Mouse (Mus musculus): Measurements from ENCODE around the gene Krt80. TPM values are rescaled to one million over a fixed set of nuclear protein-coding genes. Genes with fewer than 3 reads are reported as not detected.

The Krt80 gene
- polyA plus RNA-seq, 1 experiment from 2014 or later, result 2.0 TPM

DNA sequence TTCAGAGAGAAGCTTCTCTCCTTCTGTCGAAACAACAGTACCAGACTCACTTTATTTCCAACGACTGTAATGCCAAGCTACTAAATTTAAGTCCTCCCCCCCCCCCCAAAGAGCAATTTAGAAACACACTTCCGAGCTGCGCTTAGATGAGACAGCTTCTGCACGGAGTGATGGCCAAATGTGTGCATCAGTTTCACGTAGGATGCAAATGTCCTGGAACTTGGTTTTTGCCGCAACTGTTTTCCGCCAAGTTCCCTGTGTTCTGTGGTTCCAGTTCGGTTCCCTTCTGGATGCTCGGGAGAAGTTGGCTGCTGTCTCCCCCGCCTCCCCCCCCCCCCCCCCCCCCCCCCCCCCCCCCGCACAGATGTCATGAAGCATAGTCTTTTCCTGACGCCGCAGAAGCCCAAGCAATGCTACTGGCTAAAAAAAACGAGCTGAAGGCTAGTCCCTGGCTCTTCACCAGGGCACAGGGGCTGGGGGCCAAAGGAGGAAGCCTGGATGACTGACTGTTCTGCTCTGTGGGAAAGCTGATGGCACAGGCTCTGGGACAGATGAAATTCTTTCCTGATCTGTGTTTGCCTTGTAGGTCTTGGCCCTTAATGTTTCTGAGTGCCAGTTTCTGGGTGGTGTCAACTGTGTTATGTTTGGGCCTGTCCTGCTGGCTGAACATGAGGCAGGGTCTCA lies 58.7 kb downstream of the Krt80 start:
- Histone ChIP-seq H3K27me3 (no peaks in the 10 kb centered on the region), H3K4me3 (no peak overlapping the region), H3K36me3 (no peaks in the 10 kb centered on the region), H3K9me3 (no peaks in the 10 kb centered on the region), H3K4me1 (peaks cover 25% of the 10 kb centered on the region), H3K27ac (0 out of 2 replicates have a peak overlapping the region, but pooled peaks have one; percentile 44), H3K9ac (no peak overlapping the region), H3K4me2 (no peak overlapping the region)
- ATAC-seq (ENCODE audit: borderline replicate concordance, extremely low read depth, low FRiP score, low TSS enrichment), result no peak
- 47% methylated on average over 12 of the region's 15 CpGs for WGBS

- Histone ChIP-seq H3K36me3 (no peaks in the 10 kb centered on the region), H3K4me2 (no peak overlapping the region), H3K4me1 (peaks cover 21% of the 10 kb centered on the region), H3K9me3 (no peaks in the 10 kb centered on the region), H3K27me3 (no peaks in the 10 kb centered on the region), H3K4me3 (no peak overlapping the region), H3K9ac (no peak overlapping the region), H3K27ac (peak overlapping the region; percentile 53; the same call in 1 of the 2 replicates)
- 28% methylated on average over 5 of the region's 5 CpGs for WGBS
- no peak for ATAC-seq (ENCODE audit: borderline replicate concordance, extremely low read depth, low FRiP score, low TSS enrichment)
Observed at GRCm38 (mm10) chr15:101309493-101309892, 60.5 kb downstream of the Krt80 start.

DNA sequence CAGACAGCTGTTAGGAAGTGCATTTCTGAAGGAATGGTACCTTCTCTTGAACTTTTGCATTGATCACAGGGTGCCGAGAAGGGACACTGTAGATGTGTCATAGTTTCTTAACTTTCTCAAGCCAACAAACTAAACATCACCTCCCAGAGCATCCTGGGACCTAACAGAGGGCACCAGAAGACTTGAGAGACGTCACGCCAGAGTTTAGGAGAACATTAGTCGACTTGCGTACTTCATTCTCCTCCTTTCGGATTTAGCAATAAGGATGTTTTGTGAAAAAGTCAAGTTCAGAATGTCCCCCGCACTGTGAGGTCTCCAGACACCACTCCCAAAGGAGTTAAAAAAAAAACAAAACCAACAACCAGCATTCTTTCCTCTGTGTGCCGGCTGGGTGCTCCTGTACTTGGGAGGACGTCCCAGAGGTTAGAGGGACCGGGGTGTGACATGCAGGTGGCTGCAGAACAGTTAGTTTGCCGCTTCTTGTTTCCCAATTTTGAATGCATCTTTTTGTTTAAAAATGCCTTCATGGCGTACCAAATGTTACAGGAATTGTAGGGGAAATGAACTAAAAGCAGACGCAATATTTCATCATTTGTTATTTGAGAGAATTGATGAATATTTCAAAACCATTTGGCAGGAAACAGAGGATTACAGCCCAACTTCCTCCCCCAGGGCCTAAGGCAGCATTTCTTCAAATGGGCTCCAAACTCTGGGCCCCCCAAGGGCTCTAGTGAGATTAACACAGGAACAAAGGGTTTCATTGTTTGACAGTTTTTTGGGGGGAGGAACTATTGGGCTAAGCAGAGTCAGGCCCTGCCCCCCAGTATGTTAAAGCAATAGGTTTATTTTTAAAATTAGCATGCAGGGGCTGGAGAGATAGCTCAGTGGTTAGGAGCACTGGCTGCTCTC lies 61.3 kb downstream of the Krt80 start:
- H3K4me1 ChIP-seq, result peaks cover 21% of the 10 kb centered on the region
- H3K36me3 ChIP-seq, result no peaks in the 10 kb centered on the region
- H3K27ac ChIP-seq, result peak overlapping the region; percentile 53; the same call in 1 of the 2 replicates
- no peaks in the 10 kb centered on the region for H3K27me3 ChIP-seq
- 47% methylated on average over 13 of the region's 13 CpGs for WGBS
- no peak overlapping the region for H3K9ac ChIP-seq
- H3K9me3 ChIP-seq, result no peaks in the 10 kb centered on the region
- ATAC-seq (ENCODE audit: borderline replicate concordance, extremely low read depth, low FRiP score, low TSS enrichment), result 0 out of 2 replicates have a peak, but pooled peaks have one; percentile 6
- H3K4me2 ChIP-seq, result no peak overlapping the region
- H3K4me3 ChIP-seq, result no peak overlapping the region

- no peak for ATAC-seq (ENCODE audit: borderline replicate concordance, extremely low read depth, low FRiP score, low TSS enrichment)
- 86% methylated on average over 4 of the region's 4 CpGs for WGBS
- H3K4me1 ChIP-seq, result peaks cover 16% of the 10 kb centered on the region
Observed at GRCm38 (mm10) chr15:101306459-101306858, 63.5 kb downstream of the Krt80 start.

DNA sequence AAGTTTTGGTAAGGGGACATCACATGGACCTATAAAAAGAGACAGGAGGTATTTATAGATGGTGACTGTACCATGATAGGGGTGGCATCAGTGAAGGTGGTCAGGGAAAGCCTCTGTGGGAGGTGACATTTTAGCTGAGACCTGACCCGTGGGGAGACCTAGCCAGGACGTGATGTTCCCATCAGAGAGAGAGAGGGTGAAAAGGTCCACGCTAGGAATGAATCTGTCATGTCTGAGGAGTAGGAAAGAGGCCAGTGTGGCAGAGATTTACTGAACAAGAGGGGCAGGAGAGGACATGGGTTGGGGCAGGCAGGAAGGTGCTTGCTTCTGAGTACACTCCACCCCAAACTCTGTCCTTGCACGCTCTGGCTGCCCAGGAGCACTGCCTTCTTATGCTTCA lies 66.1 kb downstream of the Krt80 start:
- Histone ChIP-seq H3K36me3 (no peaks in the 10 kb centered on the region), H3K4me3 (no peak overlapping the region), H3K4me2 (no peak overlapping the region), H3K4me1 (peaks cover 13% of the 10 kb centered on the region), H3K27ac (no peak overlapping the region), H3K9me3 (no peaks in the 10 kb centered on the region), H3K9ac (no peak overlapping the region), H3K27me3 (no peaks in the 10 kb centered on the region)
- ATAC-seq (ENCODE audit: borderline replicate concordance, extremely low read depth, low FRiP score, low TSS enrichment), result no peak
- 71% methylated on average over 4 of the region's 4 CpGs for WGBS

More at GRCm38 (mm10) chr15:101306459-101306858, 63.5 kb downstream of the Krt80 start:
- Histone ChIP-seq H3K4me3 (no peak overlapping the region), H3K9ac (no peak overlapping the region), H3K27ac (no peak overlapping the region), H3K36me3 (no peaks in the 10 kb centered on the region), H3K4me2 (no peak overlapping the region), H3K27me3 (no peaks in the 10 kb centered on the region), H3K9me3 (no peaks in the 10 kb centered on the region)

DNA sequence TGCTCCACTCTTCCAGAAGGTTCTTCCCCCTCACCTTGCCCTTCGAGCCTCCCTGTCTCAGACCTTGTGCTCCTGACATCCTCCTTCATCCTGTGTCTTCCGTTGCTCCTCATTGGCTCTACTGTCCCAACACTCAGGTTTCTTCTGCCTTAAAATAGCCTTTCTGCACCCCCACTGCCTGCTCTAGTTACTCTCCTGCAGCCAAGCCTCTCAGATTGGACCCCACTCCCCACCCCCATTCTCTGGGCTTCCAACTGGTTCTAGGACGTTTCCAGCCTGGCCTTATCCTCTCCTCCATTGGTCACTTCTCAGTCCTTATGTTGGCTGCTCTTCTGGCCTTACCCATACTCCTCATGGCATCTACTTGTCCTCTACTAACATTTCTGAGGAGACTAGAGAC lies 67.8 kb downstream of the Krt80 start:
- H3K9ac ChIP-seq, result no peak overlapping the region
- 78% methylated on average over 3 of the region's 3 CpGs for WGBS

DNA sequence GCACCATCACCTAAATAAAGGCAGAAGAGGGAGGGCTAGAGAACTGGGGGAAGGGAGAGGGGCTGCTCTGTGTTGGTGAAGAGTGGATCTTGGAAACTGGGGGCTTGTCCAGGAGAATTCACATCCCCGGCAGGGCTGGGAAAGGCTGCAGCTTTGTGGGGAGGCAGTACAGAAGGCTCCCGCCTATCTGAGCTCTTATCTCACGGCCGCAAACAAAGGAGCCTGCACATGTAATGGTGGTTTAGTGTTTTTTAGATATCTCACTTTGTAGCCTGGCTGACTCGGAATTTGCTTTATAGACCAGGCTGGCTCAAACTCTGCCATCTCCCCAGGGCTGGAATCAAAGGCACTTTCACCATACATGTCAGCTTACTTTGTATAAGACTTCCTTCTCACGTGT lies 69.8 kb downstream of the Krt80 start:
- Histone ChIP-seq H3K4me2 (no peak overlapping the region), H3K9ac (no peak overlapping the region), H3K4me3 (no peak overlapping the region), H3K36me3 (no peaks in the 10 kb centered on the region), H3K4me1 (peaks cover 23% of the 10 kb centered on the region), H3K27ac (no peak overlapping the region), H3K9me3 (no peaks in the 10 kb centered on the region), H3K27me3 (no peaks in the 10 kb centered on the region)
- WGBS, result 52% methylated on average over 6 of the region's 6 CpGs
- ATAC-seq (ENCODE audit: borderline replicate concordance, extremely low read depth, low FRiP score, low TSS enrichment), result no peak

More for the DNA sequence above, 67.8 kb downstream of the Krt80 start:
- Histone ChIP-seq H3K4me2 (no peak overlapping the region), H3K27me3 (no peaks in the 10 kb centered on the region), H3K9me3 (no peaks in the 10 kb centered on the region), H3K36me3 (no peaks in the 10 kb centered on the region), H3K4me3 (no peak overlapping the region), H3K27ac (no peak overlapping the region), H3K4me1 (peaks cover 15% of the 10 kb centered on the region)
- no peak for ATAC-seq (ENCODE audit: borderline replicate concordance, extremely low read depth, low FRiP score, low TSS enrichment)

DNA sequence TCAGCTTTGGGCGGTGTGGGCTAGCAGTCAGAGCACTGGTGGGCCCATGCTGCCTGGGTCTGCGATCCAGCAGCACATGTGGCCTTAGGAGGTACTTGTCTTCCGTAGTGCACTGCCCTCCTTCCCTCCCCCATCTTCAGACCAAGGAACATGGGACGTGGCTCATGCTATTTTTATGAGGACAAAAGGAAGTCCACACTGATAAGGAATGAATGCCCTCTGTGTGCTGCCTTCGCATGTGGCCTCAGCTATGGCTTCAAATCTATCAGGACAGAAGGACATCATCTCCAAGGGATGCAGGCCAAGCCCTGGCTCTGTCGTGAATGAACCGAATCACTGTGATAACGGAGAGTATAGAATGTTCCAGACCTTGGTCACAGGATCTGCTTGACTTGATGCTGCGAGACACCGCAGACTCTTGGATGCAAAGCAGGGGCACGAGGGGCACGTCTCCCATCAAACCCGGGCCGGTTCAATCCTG lies 70.4 kb downstream of the Krt80 start:
- Histone ChIP-seq H3K27ac (no peak overlapping the region), H3K9ac (no peak overlapping the region)

DNA sequence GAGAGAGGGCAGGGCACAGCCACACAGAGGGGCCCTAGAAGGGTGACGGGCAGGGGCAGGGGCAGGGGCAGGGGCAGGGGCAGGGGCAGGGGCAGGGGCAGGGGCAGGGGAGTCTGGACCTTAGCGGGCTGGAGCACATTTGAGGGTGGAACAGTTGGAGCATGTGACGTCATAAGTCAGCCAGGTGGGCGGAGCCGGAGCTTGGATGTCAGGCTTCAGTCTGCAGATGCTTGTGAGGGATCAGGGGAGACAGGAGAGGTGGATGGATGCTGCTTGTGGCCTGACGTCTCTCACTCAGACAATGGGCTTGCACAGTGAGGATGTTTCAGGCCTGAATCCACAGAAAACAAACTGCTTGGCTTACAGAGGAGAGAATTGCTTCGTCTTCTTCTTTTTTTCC lies 71.4 kb downstream of the Krt80 start:
- H3K4me1 ChIP-seq, result peaks cover 28% of the 10 kb centered on the region
- H3K36me3 ChIP-seq, result no peaks in the 10 kb centered on the region
- H3K27me3 ChIP-seq, result no peaks in the 10 kb centered on the region
- 31% methylated on average over 7 of the region's 7 CpGs for WGBS
- ATAC-seq (ENCODE audit: borderline replicate concordance, extremely low read depth, low FRiP score, low TSS enrichment), result no peak
- no peak overlapping the region for H3K4me3 ChIP-seq
- H3K27ac ChIP-seq, result no peak overlapping the region
- H3K4me2 ChIP-seq, result no peak overlapping the region; the same call in 1 of the 2 replicates
- H3K9ac ChIP-seq, result no peak overlapping the region
- H3K9me3 ChIP-seq, result no peaks in the 10 kb centered on the region

More for the DNA sequence above, 70.4 kb downstream of the Krt80 start:
- no peaks in the 10 kb centered on the region for H3K9me3 ChIP-seq
- no peak for ATAC-seq (ENCODE audit: borderline replicate concordance, extremely low read depth, low FRiP score, low TSS enrichment)
- H3K4me3 ChIP-seq, result no peak overlapping the region
- WGBS, result 62% methylated on average over 14 of the region's 14 CpGs
- peaks cover 28% of the 10 kb centered on the region for H3K4me1 ChIP-seq
- H3K36me3 ChIP-seq, result no peaks in the 10 kb centered on the region
- no peak overlapping the region for H3K4me2 ChIP-seq
- H3K27me3 ChIP-seq, result no peaks in the 10 kb centered on the region

DNA sequence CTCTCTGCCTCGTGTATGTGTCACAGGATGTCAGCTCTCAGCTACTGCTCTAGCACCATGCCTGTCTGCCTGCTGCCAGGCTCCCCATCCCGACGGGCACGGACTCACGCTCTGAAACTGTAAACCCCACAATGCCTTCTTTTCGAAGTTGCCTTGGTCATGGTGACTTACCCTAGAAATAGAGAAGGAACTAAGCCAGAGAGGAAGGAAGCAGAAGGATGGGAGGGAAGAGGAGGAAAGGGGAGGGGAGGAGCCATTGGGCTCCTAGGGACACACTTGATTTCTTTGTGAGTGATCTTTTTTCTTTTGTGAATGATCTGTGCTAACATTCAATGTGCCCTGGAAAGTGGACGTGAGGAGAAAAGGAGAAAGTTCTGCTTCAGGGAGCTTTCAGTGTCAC lies 72.0 kb downstream of the Krt80 start:
- Histone ChIP-seq H3K27ac (no peak overlapping the region), H3K4me1 (peaks cover 28% of the 10 kb centered on the region), H3K9me3 (no peaks in the 10 kb centered on the region), H3K36me3 (no peaks in the 10 kb centered on the region), H3K27me3 (no peaks in the 10 kb centered on the region), H3K9ac (no peak overlapping the region), H3K4me2 (no peak overlapping the region), H3K4me3 (no peak overlapping the region)
- no peak for ATAC-seq (ENCODE audit: borderline replicate concordance, extremely low read depth, low FRiP score, low TSS enrichment)
- WGBS, result 46% methylated on average over 7 of the region's 7 CpGs

All from lung, embryonic 15.5 days (tissue).